Mouse (Mus musculus): ENCODE measurements around the gene Notch3.

DNA sequence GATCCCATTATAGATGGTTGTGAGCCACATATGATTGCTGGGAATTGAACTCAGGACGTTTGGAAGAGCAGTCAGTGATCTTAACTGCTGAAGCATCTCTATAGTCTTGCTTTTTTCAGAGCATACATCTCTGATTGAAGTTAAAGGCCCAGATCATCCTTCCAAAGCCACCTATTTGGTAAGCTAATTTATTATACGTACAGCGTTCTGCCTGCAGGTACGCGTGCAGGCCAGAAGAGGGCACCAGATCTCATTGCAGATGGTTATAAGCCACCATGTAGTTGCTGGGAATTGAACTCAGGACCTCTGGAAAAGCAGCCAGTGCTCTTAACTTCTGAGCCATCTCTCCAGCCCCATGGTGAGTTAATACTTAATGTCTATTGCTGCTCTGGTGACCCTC, 73.8 kb downstream of the Notch3 start:
- TF ChIP-seq POLR2A (IDR thresholded peaks at IDR 0.05; ENCODE audit: borderline replicate concordance, control insufficient read depth, low read depth, low read length) (no peak), CTCF (IDR thresholded peaks at IDR 0.05; ENCODE audit: control insufficient read depth, insufficient read depth, low read length) (peak; percentile 47; the same call in 1 of the 2 replicates)
